Mouse (Mus musculus): ENCODE results near the gene Tmem219. TPM values are rescaled to one million over a fixed set of nuclear protein-coding genes. Genes with fewer than 3 reads are reported as not detected.

Gene Tmem219
- total RNA-seq (2021) = 10 to 100 TPM; 19.6 to 23.3 TPM
- long read RNA-seq, experiment 1, transcript Tmem219-203 (5 exons, 1,087 nt) = major isoform, 5 of 8 reads
- long read RNA-seq, experiment 1, partial matches to known transcripts = 0 of 8 reads
- long read RNA-seq, experiment 1, other reads (novel, unspliced or antisense) = 1 of 8 reads
- long read RNA-seq, experiment 2, transcript Tmem219-203 (5 exons, 1,087 nt) = major isoform, 5 of 14 reads
- long read RNA-seq, experiment 2, partial matches to known transcripts = 1 of 14 reads
- long read RNA-seq, experiment 2, other reads (novel, unspliced or antisense) = 3 of 14 reads

- no peak for DNase-seq (ENCODE audit: low spot score in 2 of 2)
These were observed at the start of gene Tmem219 for GRCm38 (mm10) chr7:126922624-126923060. Gene Tmem219, minus strand, starts transcription at chr7:126922917.

GRCm38 (mm10) chr7:126967361-126967760 lies 44.6 kb upstream of the Tmem219 start:
- no peak for DNase-seq (ENCODE audit: low spot score in 2 of 2)

- DNase-seq (ENCODE audit: low spot score in 2 of 2) = no peak
These were observed 42.9 kb upstream of the Tmem219 start for GRCm38 (mm10) chr7:126965568-126965967.

- DNase-seq (ENCODE audit: low spot score in 2 of 2) = no peak
These were observed 41.0 kb upstream of the Tmem219 start for GRCm38 (mm10) chr7:126963548-126964286.

GRCm38 (mm10) chr7:126961965-126962364 lies 39.2 kb upstream of the Tmem219 start:
- no peak for DNase-seq (ENCODE audit: low spot score in 2 of 2)

GRCm38 (mm10) chr7:126961095-126961494 lies 38.4 kb upstream of the Tmem219 start:
- DNase-seq (ENCODE audit: low spot score in 2 of 2) = no peak

GRCm38 (mm10) chr7:126959780-126960179 lies 37.1 kb upstream of the Tmem219 start:
- no peak for DNase-seq (ENCODE audit: low spot score in 2 of 2)

- no peak for DNase-seq (ENCODE audit: low spot score in 2 of 2)
These were observed 32.4 kb upstream of the Tmem219 start for GRCm38 (mm10) chr7:126955125-126955524.

- DNase-seq (ENCODE audit: low spot score in 2 of 2) = no peak
These were observed 29.9 kb upstream of the Tmem219 start for GRCm38 (mm10) chr7:126952646-126953045.

- DNase-seq (ENCODE audit: low spot score in 2 of 2) = no peak
These were observed 29.0 kb upstream of the Tmem219 start for GRCm38 (mm10) chr7:126951741-126952140.

- peak in 1 of 2 experiments; percentile 57 for DNase-seq (ENCODE audit: low spot score in 2 of 2)
These were observed 28.2 kb upstream of the Tmem219 start for GRCm38 (mm10) chr7:126950647-126951615.

- DNase-seq (ENCODE audit: low spot score in 2 of 2) = peak; percentile 76 to 85
These were observed 27.3 kb upstream of the Tmem219 start, which contains the start of gene Sez6l2 for GRCm38 (mm10) chr7:126949793-126950646. Gene Sez6l2, plus strand, starts transcription at chr7:126950563.

GRCm38 (mm10) chr7:126949403-126949792 lies 26.7 kb upstream of the Tmem219 start, which contains the start of gene Asphd1:
Gene Asphd1, minus strand, starts transcription at chr7:126949582.
- DNase-seq (ENCODE audit: low spot score in 2 of 2) = peak; percentile 67 to 72

- no peak for DNase-seq (ENCODE audit: low spot score in 2 of 2)
These were observed 25.9 kb upstream of the Tmem219 start for GRCm38 (mm10) chr7:126948626-126949025.

GRCm38 (mm10) chr7:126946530-126946929 lies 23.8 kb upstream of the Tmem219 start:
- no peak for DNase-seq (ENCODE audit: low spot score in 2 of 2)

- peak in 1 of 2 experiments; percentile 40 for DNase-seq (ENCODE audit: low spot score in 2 of 2)
These were observed 19.1 kb upstream of the Tmem219 start for GRCm38 (mm10) chr7:126941801-126942200.

GRCm38 (mm10) chr7:126941171-126941570 lies 18.5 kb upstream of the Tmem219 start:
- no peak for DNase-seq (ENCODE audit: low spot score in 2 of 2)

GRCm38 (mm10) chr7:126932652-126933051 lies 9.9 kb upstream of the Tmem219 start:
- DNase-seq (ENCODE audit: low spot score in 2 of 2) = no peak

GRCm38 (mm10) chr7:126929046-126929445 lies 6.3 kb upstream of the Tmem219 start:
- DNase-seq (ENCODE audit: low spot score in 2 of 2) = no peak
